Mouse (Mus musculus) kidney, adult 2 months (tissue): Measurements from ENCODE around the gene Abcg1. TPM values are rescaled to one million over a fixed set of nuclear protein-coding genes. Genes with fewer than 3 reads are reported as not detected.

Source experiments
- DNase-seq: peaks from one replicate; pipeline ENCODE4 v3.0.0; 2021
- H3K27ac ChIP-seq: fragments of 200-500 bp; 2 replicates; pipeline ENCODE4 v1.5.1; 2012; ENCODE audit warnings: low read depth, low read length, control low read depth, inconsistent platforms; ENCODE audit not compliant: insufficient read depth
- H3K27me3 ChIP-seq: fragments of 200-500 bp; replicated peaks from 2 replicates; pipeline ENCODE4 v1.6.1; 2012; ENCODE audit warnings: mild to moderate bottlenecking, moderate library complexity, low read length, inconsistent platforms; ENCODE audit not compliant: control insufficient read depth, insufficient read depth
- H3K36me3 ChIP-seq: fragments of 200-500 bp; 2 replicates; pipeline ENCODE4 v1.6.1; 2012; ENCODE audit warnings: mild to moderate bottlenecking, moderate library complexity, low read length, inconsistent platforms; ENCODE audit not compliant: control insufficient read depth, insufficient read depth
- H3K4me1 ChIP-seq: fragments of 200-500 bp; 2 replicates; pipeline ENCODE4 v1.6.1; 2011; ENCODE audit warnings: low read length; ENCODE audit not compliant: control insufficient read depth, insufficient read depth
- H3K4me3 ChIP-seq: fragments of 200-500 bp; 2 replicates; pipeline ENCODE4 v1.5.1; 2011; ENCODE audit warnings: mild to moderate bottlenecking, low read depth, low read length, control low read depth; ENCODE audit not compliant: insufficient read depth
- CTCF ChIP-seq: fragments of 200-500 bp; conservative IDR thresholded peaks from 2 replicates; pipeline ENCODE4 v1.5.1; 2011; ENCODE audit warnings: low read depth, mild to moderate bottlenecking, control low read depth, low read length, moderate library complexity, mixed read lengths; ENCODE audit not compliant: insufficient read depth, insufficient read length
- POLR2A ChIP-seq: fragments of 200-500 bp; IDR thresholded peaks from one replicate; pipeline ENCODE4 v1.6.1; 2011; ENCODE audit warnings: low read depth, low read length, control low read depth
- WGBS: fragments of 180-500 bp; shearing (Covaris S2); methylation state at CpG from one replicate; pipeline ENCODE4 v1.1.7; 2018; 5-methylcytosine and 5-hydroxymethylcytosine counted together
- polyA plus RNA-seq: library from polyadenylated mRNA; depleted of rRNA; stranded (reverse); fragments of >200 nt; gene quantifications from 2 replicates; pipeline ENCODE4 v1.2.3, GENCODE M21; 2012

Gene Abcg1
- polyA plus RNA-seq, 1 experiment = 8.2 TPM

DNA sequence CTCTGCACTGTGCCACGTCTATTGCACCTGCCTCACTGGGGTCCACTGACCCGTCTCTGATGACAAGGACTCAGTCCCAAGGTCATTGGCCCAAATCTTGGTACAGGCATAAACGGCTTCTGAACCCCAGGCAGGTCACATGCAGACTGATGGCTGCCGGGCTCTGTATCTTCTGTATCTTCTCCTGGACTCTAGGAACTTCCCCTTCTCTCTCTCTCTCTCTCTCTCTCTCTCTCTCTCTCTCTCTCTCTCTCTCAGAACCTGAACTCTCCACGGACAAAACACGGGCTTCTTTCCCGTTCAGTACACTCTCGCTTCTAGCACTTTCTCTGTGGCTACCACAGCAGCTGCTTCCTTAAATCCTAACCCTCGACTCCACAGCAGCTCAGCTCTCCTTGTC is 88.5 kb downstream of the Abcg1 start:
- 68% methylated on average over 9 of the region's 9 CpGs for WGBS
- DNase-seq = no peak
- Histone ChIP-seq H3K27ac (no peak overlapping the region), H3K36me3 (no peaks in the 10 kb centered on the region), H3K27me3 (no peaks in the 10 kb centered on the region), H3K4me3 (no peak overlapping the region), H3K4me1 (no peaks in the 10 kb centered on the region)
- TF ChIP-seq CTCF = no peak
- TF ChIP-seq POLR2A = no peak

DNA sequence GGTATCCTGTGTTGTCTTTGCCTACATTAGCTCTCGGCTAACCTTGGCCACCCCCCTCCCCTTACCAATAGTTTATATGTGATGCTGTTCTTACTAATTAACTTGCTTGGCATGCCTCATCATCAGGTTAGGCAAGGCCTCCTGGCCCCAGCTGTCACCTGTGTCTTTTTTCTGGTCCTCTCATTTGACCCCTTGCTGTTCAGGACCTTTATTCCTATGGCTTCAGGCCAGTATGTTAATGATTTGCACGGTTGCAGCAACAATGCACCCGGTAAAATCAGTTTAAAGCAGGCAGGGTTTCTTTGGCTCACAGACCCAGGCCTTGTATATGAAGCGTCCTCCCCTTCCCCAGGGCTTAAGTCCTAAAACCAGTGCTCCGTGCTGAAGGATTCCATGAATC is 95.0 kb downstream of the Abcg1 start:
- H3K27me3 ChIP-seq = no peaks in the 10 kb centered on the region
- H3K36me3 ChIP-seq = no peaks in the 10 kb centered on the region; the same call in 1 of the 2 replicates
- TF ChIP-seq CTCF = no peak
- no peak for TF ChIP-seq POLR2A
- peaks cover 10% of the 10 kb centered on the region for H3K4me1 ChIP-seq
- 34% methylated on average over 5 of the region's 5 CpGs for WGBS
- DNase-seq = peak; percentile 93
- H3K4me3 ChIP-seq = peak overlapping the region; percentile 72
- peak overlapping the region; percentile 92 for H3K27ac ChIP-seq

DNA sequence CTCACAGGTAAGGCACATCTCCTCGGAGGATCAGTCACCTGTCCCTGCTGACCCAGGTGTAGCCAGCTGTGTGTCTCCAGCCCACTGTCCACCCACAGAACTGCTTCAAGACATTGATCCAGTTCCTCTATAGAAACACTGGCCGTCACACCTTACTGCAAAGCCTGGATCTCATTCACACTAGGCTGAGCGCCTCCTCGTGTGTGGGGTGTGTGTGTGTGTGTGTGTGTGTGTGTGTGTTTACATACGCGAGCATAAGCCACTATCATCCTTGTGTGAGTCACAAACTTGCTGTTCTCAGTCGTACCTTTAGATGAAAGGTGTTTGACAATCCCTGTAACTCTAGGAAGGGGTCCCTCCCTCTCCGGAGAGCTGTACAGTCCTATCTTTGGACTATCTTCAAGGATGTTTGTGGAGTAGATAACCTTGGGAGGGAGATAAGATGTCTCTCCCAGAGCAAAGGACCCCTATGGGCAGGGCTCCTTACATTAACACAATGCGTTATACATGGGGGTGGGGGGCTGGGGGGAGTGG is 95.6 kb downstream of the Abcg1 start:
- Histone ChIP-seq H3K27ac (peak overlapping the region; percentile 92), H3K36me3 (no peaks in the 10 kb centered on the region; the same call in 1 of the 2 replicates), H3K4me1 (peaks cover 10% of the 10 kb centered on the region), H3K27me3 (no peaks in the 10 kb centered on the region), H3K4me3 (peak overlapping the region; percentile 72)
- no peak for DNase-seq
- TF ChIP-seq POLR2A = no peak
- TF ChIP-seq CTCF = no peak
- WGBS = 54% methylated on average over 9 of the region's 9 CpGs

DNA sequence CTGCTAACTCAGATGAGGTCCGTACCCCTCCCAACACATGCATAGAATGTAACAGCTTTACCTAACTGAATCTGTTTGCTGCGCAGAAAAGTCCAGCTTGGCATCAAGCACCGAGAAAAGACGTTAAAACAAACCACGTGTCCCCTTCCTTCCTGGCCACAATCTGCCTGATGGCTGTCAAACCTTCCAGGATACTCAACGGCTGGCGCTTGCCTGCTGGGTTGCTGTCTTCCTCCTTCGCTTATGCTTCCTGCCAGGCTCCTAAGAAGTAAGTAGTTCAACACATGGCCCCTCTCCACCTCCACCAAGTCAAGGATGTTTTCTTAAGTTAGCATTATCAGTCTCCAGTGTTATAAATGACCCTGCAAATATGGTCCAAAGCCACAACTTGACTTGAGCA is 96.3 kb downstream of the Abcg1 start:
- H3K4me1 ChIP-seq = peaks cover 10% of the 10 kb centered on the region
- no peak overlapping the region; the same call in 1 of the 2 replicates for H3K27ac ChIP-seq
- WGBS = 38% methylated on average over 8 of the region's 8 CpGs
- H3K4me3 ChIP-seq = peak overlapping the region; percentile 72; the same call in 1 of the 2 replicates
- TF ChIP-seq CTCF (no peak), POLR2A (no peak)
- DNase-seq = no peak
- no peaks in the 10 kb centered on the region for H3K27me3 ChIP-seq
- H3K36me3 ChIP-seq = no peaks in the 10 kb centered on the region; the same call in 1 of the 2 replicates

DNA sequence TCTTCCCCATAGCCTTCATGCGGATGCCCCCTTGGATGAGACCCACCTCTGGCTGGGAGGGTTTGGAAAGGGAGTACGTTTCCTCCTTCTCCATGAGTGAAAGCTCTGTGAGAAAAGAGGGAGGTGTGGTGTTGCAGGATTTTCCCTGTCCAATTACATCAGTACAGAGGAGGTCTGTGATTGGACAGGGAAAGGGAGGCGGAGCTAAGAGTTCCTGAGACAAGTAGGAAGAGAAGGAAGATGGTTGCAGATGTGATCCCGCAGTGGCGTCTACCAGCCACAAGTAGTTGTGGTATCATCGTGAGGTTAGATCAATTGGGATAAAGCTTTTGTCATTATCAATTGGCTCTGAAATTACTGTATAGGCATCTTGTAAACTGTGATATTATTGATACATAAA is 100.4 kb downstream of the Abcg1 start:
- 88% methylated on average over 6 of the region's 6 CpGs for WGBS
- TF ChIP-seq CTCF (no peak), POLR2A (no peak)
- no peak for DNase-seq
- no peak overlapping the region for H3K27ac ChIP-seq
- H3K4me3 ChIP-seq = no peak overlapping the region
- H3K36me3 ChIP-seq = no peaks in the 10 kb centered on the region; the same call in 1 of the 2 replicates
- peaks cover 16% of the 10 kb centered on the region; the same call in 1 of the 2 replicates for H3K4me1 ChIP-seq
- no peaks in the 10 kb centered on the region for H3K27me3 ChIP-seq

DNA sequence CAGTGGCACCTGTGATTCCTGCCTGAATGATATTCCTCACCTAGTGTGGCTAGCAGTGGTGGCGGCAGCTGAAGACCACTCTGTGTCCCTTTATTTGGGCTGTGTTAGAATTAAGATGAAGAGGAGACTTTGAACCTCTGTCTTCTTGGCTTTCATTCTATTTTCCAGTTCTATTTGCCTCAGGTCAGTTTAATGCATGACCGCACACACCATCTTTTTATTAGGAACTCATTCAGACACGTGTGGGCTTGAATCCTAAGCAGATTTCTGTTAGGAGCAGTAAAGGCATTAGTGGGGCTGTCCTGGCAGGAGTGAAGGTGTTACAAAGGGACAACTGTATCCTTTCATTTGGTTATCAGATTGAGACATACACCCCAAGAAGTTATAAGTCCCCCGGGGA is 102.8 kb downstream of the Abcg1 start:
- TF ChIP-seq CTCF (no peak), POLR2A (no peak)
- Histone ChIP-seq H3K4me3 (no peak overlapping the region), H3K4me1 (peaks cover 11% of the 10 kb centered on the region; the same call in 1 of the 2 replicates), H3K27ac (peak overlapping the region; percentile 80), H3K36me3 (no peaks in the 10 kb centered on the region), H3K27me3 (no peaks in the 10 kb centered on the region)
- 47% methylated on average over 4 of the region's 4 CpGs for WGBS
- peak; percentile 72 for DNase-seq

DNA sequence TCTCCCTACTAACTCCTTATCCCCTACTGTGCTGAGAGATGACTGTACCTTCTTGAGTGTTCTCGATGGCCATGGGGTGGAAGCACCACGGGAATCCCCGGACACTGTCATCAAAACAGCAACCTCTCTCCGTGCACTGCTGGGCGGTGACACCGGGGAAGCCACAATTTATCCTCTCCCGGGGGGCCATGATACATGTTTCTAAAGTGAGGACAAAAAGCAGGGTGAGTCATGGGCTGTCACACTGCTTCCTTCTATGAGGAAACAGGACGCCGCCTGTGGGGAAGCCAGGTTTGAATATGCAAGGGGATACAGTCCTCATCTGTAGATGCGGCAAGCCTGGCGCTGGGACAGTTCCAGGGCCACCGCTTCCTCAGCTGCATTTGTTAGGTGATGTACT is 105.1 kb downstream of the Abcg1 start:
- H3K27ac ChIP-seq = no peak overlapping the region
- DNase-seq = no peak
- no peaks in the 10 kb centered on the region for H3K27me3 ChIP-seq
- peaks cover 11% of the 10 kb centered on the region; the same call in 1 of the 2 replicates for H3K4me1 ChIP-seq
- no peaks in the 10 kb centered on the region for H3K36me3 ChIP-seq
- TF ChIP-seq CTCF (no peak), POLR2A (no peak)
- WGBS = 67% methylated on average over 12 of the region's 12 CpGs
- H3K4me3 ChIP-seq = no peak overlapping the region

DNA sequence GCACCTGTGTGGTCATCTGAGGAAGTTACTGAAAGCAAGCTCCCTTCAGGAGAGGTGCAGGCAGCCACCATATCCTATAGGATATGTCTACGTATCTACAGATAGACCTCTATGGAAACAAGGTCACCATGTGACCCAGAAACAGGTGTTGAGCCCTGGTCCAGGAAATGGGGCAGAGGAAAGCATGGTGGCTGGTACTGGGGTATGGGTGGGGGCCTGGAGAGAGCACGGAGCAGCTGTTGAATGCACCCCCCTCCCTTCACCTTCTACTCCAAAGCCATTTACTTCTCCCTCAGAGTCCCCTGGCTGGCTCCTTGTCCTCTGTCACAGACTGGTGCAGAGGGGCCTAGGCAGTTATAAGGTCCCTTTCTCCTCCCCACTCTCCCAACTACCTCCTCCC is 106.3 kb downstream of the Abcg1 start:
- DNase-seq = no peak
- H3K27me3 ChIP-seq = no peaks in the 10 kb centered on the region
- WGBS = 94% methylated on average over 2 of the region's 2 CpGs
- no peak overlapping the region for H3K27ac ChIP-seq
- H3K36me3 ChIP-seq = no peaks in the 10 kb centered on the region
- H3K4me3 ChIP-seq = no peak overlapping the region
- TF ChIP-seq POLR2A (no peak), CTCF (no peak)
- H3K4me1 ChIP-seq = peaks cover 11% of the 10 kb centered on the region; the same call in 1 of the 2 replicates
